Mouse (Mus musculus): Measurements from ENCODE around the gene Olfr547.

DNA sequence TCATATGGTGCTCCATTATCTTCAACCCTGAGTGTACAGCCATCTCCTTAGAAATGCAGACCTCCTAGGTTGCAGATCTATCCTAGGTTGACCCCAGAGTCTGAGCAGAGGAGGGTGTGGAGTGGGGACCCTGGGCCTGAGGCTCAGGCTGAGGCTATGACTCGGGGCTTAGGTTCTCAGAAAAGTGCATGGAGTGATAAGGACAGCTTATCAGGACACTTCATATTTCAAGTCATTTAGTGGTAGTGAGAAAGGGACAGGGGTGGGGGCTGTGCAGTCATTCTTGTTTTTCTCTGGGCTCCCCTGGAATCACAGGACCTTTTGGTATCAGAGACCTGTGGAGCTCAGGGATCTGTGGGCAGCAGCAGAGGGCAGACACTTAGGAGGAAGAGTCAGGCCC lies 48.4 kb upstream of the Olfr547 start:
- TF ChIP-seq CTCF (IDR thresholded peaks at IDR 0.05; ENCODE audit: low read depth, low read length) = no peak
- TF ChIP-seq POLR2A (IDR thresholded peaks at IDR 0.05; ENCODE audit: borderline replicate concordance, low read depth, low read length) = no peak

Measured in bone marrow macrophage, adult 2 months (primary cell).